Mouse (Mus musculus) heart, adult 8-10 months (tissue): Measurements from ENCODE around the gene Bloc1s5. TPM values are rescaled to one million over a fixed set of nuclear protein-coding genes. Genes with fewer than 3 reads are reported as not detected.
"Not testable (repeated sequence)": the region's sequence is repeated elsewhere in the genome, so short reads cannot be mapped to it uniquely, and the experiment has no call there.

Experiments used
- DNase-seq: peaks from one replicate; pipeline ENCODE4 v3.0.0; 2022; ENCODE audit warnings: low spot score
- total RNA-seq, 4 experiments: library from RNA; stranded (reverse); gene quantifications; 2 replicates each; pipeline ENCODE4 v1.2.4; 2022

Bloc1s5 gene
- total RNA-seq, 4 experiments from 2014 or later, result 10.7 to 14.6 (median 11.4) TPM

- DNase-seq, result not testable (repeated sequence)
Measured at GRCm38 (mm10) chr13:38618001-38618630, 16.8 kb downstream of the Bloc1s5 start.

- no peak for DNase-seq
Measured at GRCm38 (mm10) chr13:38616887-38617286, 18.0 kb downstream of the Bloc1s5 start.

- DNase-seq, result no peak
Measured at GRCm38 (mm10) chr13:38615656-38616055, 19.3 kb downstream of the Bloc1s5 start.

GRCm38 (mm10) chr13:38614298-38614697, 20.6 kb downstream of the Bloc1s5 start:
- DNase-seq, result no peak

GRCm38 (mm10) chr13:38613583-38613982, 21.3 kb downstream of the Bloc1s5 start:
- no peak for DNase-seq

GRCm38 (mm10) chr13:38612608-38613007, 22.3 kb downstream of the Bloc1s5 start:
- no peak for DNase-seq

- no peak for DNase-seq
Measured at GRCm38 (mm10) chr13:38612179-38612578, 22.7 kb downstream of the Bloc1s5 start.

- no peak for DNase-seq
Measured at GRCm38 (mm10) chr13:38610336-38610735, 24.6 kb downstream of the Bloc1s5 start.

GRCm38 (mm10) chr13:38607130-38607529, 27.8 kb downstream of the Bloc1s5 start:
- no peak for DNase-seq

GRCm38 (mm10) chr13:38605353-38605752, 29.6 kb downstream of the Bloc1s5 start:
- no peak for DNase-seq

GRCm38 (mm10) chr13:38602966-38603365, 31.9 kb downstream of the Bloc1s5 start:
- DNase-seq, result no peak

- DNase-seq, result no peak
Measured at GRCm38 (mm10) chr13:38602243-38602832, 32.6 kb downstream of the Bloc1s5 start.

- no peak for DNase-seq
Measured at GRCm38 (mm10) chr13:38600811-38601210, 34.1 kb downstream of the Bloc1s5 start.

- no peak for DNase-seq
Measured at GRCm38 (mm10) chr13:38597076-38597475, 37.8 kb downstream of the Bloc1s5 start.

- no peak for DNase-seq
Measured at GRCm38 (mm10) chr13:38596461-38596860, 38.4 kb downstream of the Bloc1s5 start.

GRCm38 (mm10) chr13:38593114-38593513, 41.8 kb downstream of the Bloc1s5 start:
- peak; percentile 84 for DNase-seq

GRCm38 (mm10) chr13:38587350-38587749, 47.6 kb downstream of the Bloc1s5 start:
- no peak for DNase-seq

GRCm38 (mm10) chr13:38586451-38586850, 48.5 kb downstream of the Bloc1s5 start:
- DNase-seq, result no peak

GRCm38 (mm10) chr13:38582768-38583167, 52.1 kb downstream of the Bloc1s5 start:
- peak; percentile 51 for DNase-seq

GRCm38 (mm10) chr13:38580601-38581457, 54.1 kb downstream of the Bloc1s5 start:
- peak; percentile 78 for DNase-seq

- DNase-seq, result no peak
Measured at GRCm38 (mm10) chr13:38579971-38580600, 54.8 kb downstream of the Bloc1s5 start.

GRCm38 (mm10) chr13:38574668-38575067, 60.2 kb downstream of the Bloc1s5 start:
- no peak for DNase-seq
